Mouse (Mus musculus): Measurements from ENCODE around the gene Psmg4.

The Psmg4 gene

DNA sequence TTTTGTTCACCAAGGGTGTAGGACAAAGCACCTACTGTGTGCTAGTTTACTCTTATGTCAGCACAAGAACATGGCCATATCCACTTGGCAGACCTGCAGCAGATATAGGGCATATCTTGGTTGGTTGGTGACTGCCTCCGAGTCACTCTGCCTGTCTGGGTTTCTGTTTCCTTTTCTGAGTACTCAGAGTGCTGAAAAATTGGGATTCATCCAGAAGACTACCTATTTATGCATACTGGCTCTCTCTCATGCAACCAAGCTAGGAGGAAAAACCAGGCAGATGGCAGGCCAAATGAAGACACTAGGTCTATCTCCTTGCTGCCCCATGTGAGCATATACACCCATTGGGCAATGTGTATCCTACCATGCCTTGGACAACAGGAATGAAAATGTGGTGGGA is 32.9 kb downstream of the Psmg4 start:
- DNase-seq (ENCODE audit: low spot score): no peak

DNA sequence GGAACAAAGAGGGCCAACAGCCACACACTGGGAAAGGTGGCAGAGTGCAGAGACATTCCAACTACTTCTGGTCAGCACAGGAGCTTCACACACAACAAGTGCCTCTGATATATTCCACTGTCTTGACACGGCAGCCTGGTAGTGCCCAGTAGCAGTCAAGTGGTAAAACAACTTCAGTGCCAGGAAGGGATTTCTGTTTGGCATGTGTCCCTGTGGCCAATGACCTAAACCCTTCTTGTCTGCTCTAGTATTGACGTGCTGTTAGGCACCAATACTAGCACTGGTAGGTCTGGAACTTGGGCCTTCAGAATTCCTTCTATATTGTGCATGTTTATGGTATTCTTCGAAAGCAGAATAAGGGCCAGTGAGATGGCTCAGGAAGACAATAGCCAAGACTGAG is 42.5 kb downstream of the Psmg4 start:
- no peak for DNase-seq (ENCODE audit: low spot score)

- no peak for DNase-seq (ENCODE audit: low spot score)
Observed at GRCm38 (mm10) chr13:34207714-34208470, 45.1 kb downstream of the Psmg4 start.

DNA sequence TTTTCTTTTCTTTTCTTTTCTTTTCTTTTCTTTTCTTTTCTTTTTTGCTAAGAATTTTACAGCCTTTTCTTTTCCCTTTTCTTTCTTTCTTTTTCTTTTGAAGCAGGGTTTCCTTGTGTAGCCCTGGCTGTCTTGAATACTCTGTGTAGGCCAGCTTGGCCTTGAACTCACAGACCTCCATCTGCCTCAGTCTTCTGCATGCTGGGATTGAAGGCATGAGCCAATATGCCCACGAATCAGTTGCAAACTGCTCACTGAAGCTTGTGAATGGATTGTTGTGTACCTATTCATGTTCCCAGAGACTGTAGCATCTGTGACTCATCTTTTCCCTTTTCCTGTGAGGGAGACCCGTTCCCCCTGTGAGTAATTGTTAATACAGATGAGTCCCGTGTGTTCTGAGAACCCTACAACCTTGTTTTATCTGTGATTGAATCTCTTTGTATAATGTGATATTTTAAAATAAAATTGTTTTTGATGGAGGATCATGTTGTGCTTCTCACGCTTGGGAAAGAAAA is 48.6 kb downstream of the Psmg4 start:
- DNase-seq (ENCODE audit: low spot score): no peak

DNA sequence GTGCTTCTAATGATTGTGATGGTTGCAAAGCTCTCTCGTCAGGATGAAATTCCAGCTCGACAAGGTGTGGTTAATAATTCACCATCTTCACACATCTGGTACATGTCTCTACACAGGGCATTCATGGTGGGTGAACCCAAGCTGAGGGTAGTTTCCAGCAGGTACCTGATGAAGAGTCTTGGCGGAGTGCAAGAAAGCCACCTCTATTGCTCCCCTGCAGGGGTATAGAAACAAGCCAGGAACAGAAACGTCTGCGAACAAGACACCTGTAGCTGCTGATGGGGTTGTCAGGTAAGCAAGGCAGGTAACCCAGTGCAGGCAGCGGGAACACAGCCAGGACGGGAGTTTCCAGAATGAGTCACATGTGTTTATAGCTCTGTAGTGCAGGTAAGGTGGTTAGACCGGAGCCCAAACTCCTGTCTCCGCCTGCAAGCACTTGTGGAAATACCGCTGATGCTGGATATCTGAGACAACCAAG is 50.0 kb downstream of the Psmg4 start:
- DNase-seq (ENCODE audit: low spot score): no peak

- DNase-seq (ENCODE audit: low spot score): no peak
Observed at GRCm38 (mm10) chr13:34214855-34215254, 52.1 kb downstream of the Psmg4 start.

DNA sequence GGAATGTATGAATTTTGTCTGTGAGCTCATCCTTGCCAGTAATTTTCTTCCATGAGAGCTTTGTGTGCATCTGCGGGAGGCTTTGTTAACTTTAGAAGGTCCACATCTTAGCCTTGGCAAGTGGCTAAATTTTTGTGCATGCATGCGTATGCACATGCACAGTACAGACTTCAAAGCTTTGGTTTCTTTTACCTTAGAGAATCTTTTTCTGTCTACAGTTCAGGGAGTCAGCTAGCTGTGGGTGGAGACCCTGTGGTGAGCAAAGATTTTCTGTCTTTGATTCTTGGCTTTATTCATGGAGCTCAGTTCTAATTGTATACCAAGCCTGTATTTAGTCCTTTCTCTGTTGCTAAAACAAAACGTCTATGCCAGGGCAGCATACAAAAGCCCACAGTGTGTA is 56.0 kb downstream of the Psmg4 start:
- DNase-seq (ENCODE audit: low spot score): no peak

DNA sequence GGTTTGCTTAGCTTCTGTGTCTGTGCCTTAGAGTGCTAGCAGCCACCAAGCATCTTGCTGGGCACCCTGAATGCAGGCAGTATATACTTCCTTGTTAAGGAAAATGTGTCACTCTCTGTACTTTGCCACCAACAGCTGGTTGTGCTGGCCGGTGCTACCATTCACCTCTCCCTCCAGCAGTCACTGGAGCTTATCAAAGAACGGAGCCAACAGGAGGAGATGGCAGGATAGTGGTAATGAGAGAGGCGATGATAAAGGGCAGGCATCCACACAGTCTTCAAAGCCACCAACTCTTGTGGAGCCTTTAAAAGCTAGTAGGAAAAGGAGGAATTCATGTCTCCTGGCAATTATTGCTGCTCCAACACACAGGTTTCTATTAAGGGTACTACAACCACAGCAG is 57.0 kb downstream of the Psmg4 start:
- DNase-seq (ENCODE audit: low spot score): no peak

DNA sequence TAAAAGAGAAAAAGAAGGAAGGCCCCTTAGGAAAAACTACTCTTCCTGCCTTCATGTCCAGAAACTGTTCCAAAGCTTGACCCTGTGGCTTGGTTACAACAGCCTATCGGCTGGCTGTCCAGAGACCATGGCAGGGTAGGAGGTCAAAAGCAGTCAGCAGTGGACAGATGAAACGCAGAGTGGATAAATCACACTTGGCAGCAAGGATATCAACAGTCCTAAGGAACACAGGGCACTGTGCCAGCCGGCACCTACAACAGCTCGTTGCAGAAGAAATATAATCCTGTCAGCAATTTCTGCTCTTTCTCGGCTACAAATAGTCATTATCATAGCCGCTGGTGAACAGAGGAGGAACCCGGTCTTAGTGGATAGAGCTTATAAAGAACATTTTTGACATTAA is 60.2 kb downstream of the Psmg4 start:
- DNase-seq (ENCODE audit: low spot score): no peak

- DNase-seq (ENCODE audit: low spot score): no peak
Observed at GRCm38 (mm10) chr13:34226940-34227339, 64.2 kb downstream of the Psmg4 start.

Data from testis, postnatal 14 days (tissue).